Comparison of ENCODE assay signal across 8 mouse cellular contexts in genomic region chr6:83572671-83573070, GRCm38 (mm10). TPM values are rescaled to one million over a fixed set of nuclear protein-coding genes. Genes with fewer than 3 reads are reported as not detected.
A peak's percentile ranks its signal among the peaks of the same experiment; 100 is the strongest.
DNase-seq lines count a peak whose midpoint lies in the region; ATAC-seq and TF ChIP-seq lines count a peak whose summit lies in the region.

Stambp (minus strand) TSS chr6:83572729.

- H3K9ac ChIP-seq in forebrain, embryonic 11.5 days (ENCODE audit: low read length), result peak within 1 kb of the TSS; percentile 73
- peak within 1 kb of the TSS; percentile 82 for H3K9ac ChIP-seq in liver, embryonic 15.5 days
- peak within 1 kb of the TSS; percentile 77 for H3K9ac ChIP-seq in stomach, postnatal 0 days (ENCODE audit: low read length)

- peak within 1 kb of the TSS; percentile 86 for H3K4me3 ChIP-seq in lung, adult 2 months (replicated peaks; ENCODE audit: extremely low read depth, low read depth, low read length)
- H3K4me3 ChIP-seq in forebrain, embryonic 11.5 days (ENCODE audit: low read depth, low read length), result peak within 1 kb of the TSS; percentile 75
- peak within 1 kb of the TSS; percentile 91 for H3K4me3 ChIP-seq in liver, embryonic 15.5 days (replicated peaks)
- peak within 1 kb of the TSS; percentile 59 for H3K4me3 ChIP-seq in stomach, postnatal 0 days (ENCODE audit: low read depth, low read length)

- peak; percentile 74 for ATAC-seq in forebrain, embryonic 11.5 days (replicated peaks; ENCODE audit: low FRiP score)
- peak; percentile 2 for ATAC-seq in inflammation-experienced regulatory T-cells, adult 6 months
- ATAC-seq in liver, embryonic 15.5 days (ENCODE audit: insufficient read depth), result peak; percentile 52
- peak; percentile 58 for ATAC-seq in stomach, postnatal 0 days (ENCODE audit: low FRiP score, low TSS enrichment)
- no peak for ATAC-seq in monocyte, adult 5-6 weeks (replicated peaks; ENCODE audit: insufficient number of reproducible peaks, low FRiP score, low TSS enrichment, poor library complexity, severe bottlenecking)

- H3K27me3 ChIP-seq in forebrain, embryonic 11.5 days (ENCODE audit: control insufficient read depth, insufficient read depth, low read length), result no peaks in the 10 kb centered on the region; the same call in 1 of the 2 replicates
- H3K27me3 ChIP-seq in liver, embryonic 15.5 days, result peaks cover 8% of the 10 kb centered on the region; the same call in 1 of the 2 replicates
- H3K27me3 ChIP-seq in stomach, postnatal 0 days (ENCODE audit: control insufficient read depth, insufficient read depth, low read length), result no peaks in the 10 kb centered on the region

- no peak for TF ChIP-seq POLR2A in lung, adult 2 months (IDR thresholded peaks at IDR 0.05; ENCODE audit: borderline replicate concordance, extremely low read depth, low read depth, low read length)

- no peak for TF ChIP-seq CTCF in lung, adult 2 months (IDR thresholded peaks at IDR 0.05; ENCODE audit: insufficient read depth, low read length)
- TF ChIP-seq CTCF in stomach, postnatal 0 days (IDR thresholded peaks at IDR 0.05; ENCODE audit: low read depth), result no peak

- peaks cover 4% of the 10 kb centered on the region; the same call in 1 of the 2 replicates for H3K4me1 ChIP-seq in lung, adult 2 months (ENCODE audit: control insufficient read depth, insufficient read depth, low read length)
- peaks cover 7% of the 10 kb centered on the region; the same call in 1 of the 2 replicates for H3K4me1 ChIP-seq in forebrain, embryonic 11.5 days (replicated peaks; ENCODE audit: control insufficient read depth, insufficient read depth, low read length)
- peaks cover 20% of the 10 kb centered on the region for H3K4me1 ChIP-seq in liver, embryonic 15.5 days (replicated peaks)
- H3K4me1 ChIP-seq in stomach, postnatal 0 days (replicated peaks; ENCODE audit: control insufficient read depth, insufficient read depth), result peaks cover 6% of the 10 kb centered on the region

- no peaks in the 10 kb centered on the region for H3K36me3 ChIP-seq in forebrain, embryonic 11.5 days (ENCODE audit: control insufficient read depth, insufficient read depth, low read length)
- peaks cover 10% of the 10 kb centered on the region for H3K36me3 ChIP-seq in liver, embryonic 15.5 days (replicated peaks)
- H3K36me3 ChIP-seq in stomach, postnatal 0 days (ENCODE audit: control insufficient read depth, insufficient read depth, low read length), result no peaks in the 10 kb centered on the region

- no peak for TF ChIP-seq EP300 in stomach, postnatal 0 days (optimal IDR thresholded peaks at IDR 0.05)

- DNase-seq in lung, adult 2 months, result peak; percentile 29
- DNase-seq in lung, postnatal 25 days (ENCODE audit: low spot score), result no peak
- DNase-seq in adrenal gland, postnatal 4 days (ENCODE audit: low spot score in 2 of 2), result no peak
- DNase-seq in forebrain, embryonic 11.5 days (ENCODE audit: low spot score), result peak; percentile 66
- no peak for DNase-seq in stomach, postnatal 0 days (ENCODE audit: low spot score)

- peak within 1 kb of the TSS; percentile 90 for H3K4me2 ChIP-seq in forebrain, embryonic 11.5 days (ENCODE audit: low read depth, low read length, severe bottlenecking)
- H3K4me2 ChIP-seq in liver, embryonic 15.5 days, result peak within 1 kb of the TSS; percentile 86
- peak within 1 kb of the TSS; percentile 75 for H3K4me2 ChIP-seq in stomach, postnatal 0 days (replicated peaks; ENCODE audit: low read depth)

- WGBS in lung, adult 2 months, result 3% methylated on average over 10 of the region's 11 CpGs
- WGBS in forebrain, embryonic 11.5 days, result 0% methylated on average over 10 of the region's 11 CpGs
- WGBS in liver, embryonic 15.5 days (ENCODE audit: insufficient replicate concordance), result 0% methylated on average over 10 of the region's 11 CpGs
- 0% methylated on average over 6 of the region's 11 CpGs for WGBS in stomach, postnatal 0 days

- H3K27ac ChIP-seq in forebrain, embryonic 11.5 days (ENCODE audit: low read depth, low read length), result peak within 1 kb of the TSS; percentile 46; the same call in 1 of the 2 replicates
- H3K27ac ChIP-seq in liver, embryonic 15.5 days (replicated peaks), result peak within 1 kb of the TSS; percentile 51; the same call in 1 of the 2 replicates
- peak within 1 kb of the TSS; percentile 77 for H3K27ac ChIP-seq in stomach, postnatal 0 days (replicated peaks)

- no peaks in the 10 kb centered on the region for H3K9me3 ChIP-seq in forebrain, embryonic 11.5 days (ENCODE audit: control insufficient read depth, low read length)
- no peaks in the 10 kb centered on the region for H3K9me3 ChIP-seq in liver, embryonic 15.5 days (replicated peaks)
- no peaks in the 10 kb centered on the region for H3K9me3 ChIP-seq in stomach, postnatal 0 days (ENCODE audit: control insufficient read depth, low read length)

RNA-seq across cellular contexts. Expression of gene Stambp, which starts in this region (rescaled TPM):
- 10.7 and 14.0 TPM in 2 replicates for polyA plus RNA-seq in lung, adult 2 months (2012; rRNA removed)
- 10 to 100 TPM; 32.9 to 33.0 TPM for total RNA-seq in adrenal gland, postnatal 4 days (2021)
- polyA plus RNA-seq in forebrain, embryonic 11.5 days (2014; fragmentation: Nextera tagmentation; extraction: Ambion mirVana), result 20.5 and 21.6 TPM in 2 replicates
- 10 to 100 TPM; 30.8 to 48.3 (median 33.1) TPM for polyA plus RNA-seq in inflammation-experienced regulatory T-cells, adult 6 months (2017; shearing (Covaris generic))
- 8.9 and 9.6 TPM in 2 replicates for polyA plus RNA-seq in liver, embryonic 15.5 days (2015; fragmentation: Nextera tagmentation; extraction: Ambion mirVana)
- 26.4 and 26.9 TPM in 2 replicates for polyA plus RNA-seq in stomach, postnatal 0 days (2015; fragmentation: Nextera tagmentation; extraction: Ambion mirVana)
- total RNA-seq in monocyte, adult 5-6 weeks (2017), result 3.2 to 19.3 TPM (median 3.9 TPM) in 3 replicates

Comparison
In these comparisons a context has a peak if more than half of its experiments do, and no peak if none do; other contexts are left out.
1. DNase-seq: peak in lung, adult 2 months (single experiment) and forebrain, embryonic 11.5 days (single experiment); none in lung, postnatal 25 days (single experiment), adrenal gland, postnatal 4 days (0 of 2) and stomach, postnatal 0 days (single experiment).
2. Peak in every context shown above with its lines, with median percentiles within 50 percentile points of each other: H3K4me3 ChIP-seq, H3K27ac ChIP-seq, H3K4me2 ChIP-seq and H3K9ac ChIP-seq.